30 mouse cellular contexts compared by ENCODE assay signal in the genomic region with DNA sequence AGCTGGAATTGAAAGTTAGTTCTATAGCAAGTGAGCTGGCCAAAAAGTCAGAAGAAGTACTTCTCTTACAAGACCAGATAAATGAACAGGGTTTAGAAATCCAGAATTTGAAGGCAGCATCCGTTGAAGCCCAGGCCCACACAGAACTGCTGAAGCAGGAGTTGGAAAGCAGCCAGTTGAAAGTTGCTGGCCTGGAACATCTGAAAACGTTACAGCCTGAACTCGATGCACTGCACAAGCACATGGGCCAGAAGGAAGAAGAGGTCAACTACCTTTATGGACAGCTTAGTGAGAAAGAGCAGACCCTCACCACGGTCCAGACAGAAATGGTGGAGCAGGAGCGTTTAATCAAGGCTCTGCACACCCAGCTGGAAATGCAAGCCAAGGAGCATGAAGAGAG. TPM values are rescaled to one million over a fixed set of nuclear protein-coding genes. Genes with fewer than 3 reads are reported as not detected.
DNase-seq lines count a peak whose midpoint lies in the region; ATAC-seq and TF ChIP-seq lines count a peak whose summit lies in the region.
"Had no signal": no experiment of that assay in that cellular context is flagged by ENCODE, and none has a peak within 500 bp of the region (broad histone marks: within the 10 kb centered on the region; RNA-seq: fewer than 3 reads in every experiment).

No protein-coding gene starts in this region.

- H3K4me3 ChIP-seq in intestine, embryonic 14.5 days (ENCODE audit: low read depth, low read length) = no peak overlapping the region
- no peak overlapping the region for H3K4me3 ChIP-seq in intestine, embryonic 15.5 days (replicated peaks)
- H3K4me3 ChIP-seq in limb, embryonic 14.5 days (replicated peaks; ENCODE audit: low read length) = no peak overlapping the region
- H3K4me3 ChIP-seq in limb, embryonic 10.5 days = no peak overlapping the region
- H3K4me3 ChIP-seq: embryonic facial prominence, embryonic 13.5 days; erythroblast, embryonic 14.5 days; gastrocnemius, adult 2 months; heart, embryonic 13.5 days; hindbrain, embryonic 10.5 days had no signal

- H3K27ac ChIP-seq in intestine, embryonic 14.5 days (ENCODE audit: low read depth) = no peak overlapping the region
- H3K27ac ChIP-seq in intestine, embryonic 15.5 days = no peak overlapping the region
- H3K27ac ChIP-seq in limb, embryonic 14.5 days (replicated peaks; ENCODE audit: low read depth, low read length) = no peak overlapping the region
- no peak overlapping the region for H3K27ac ChIP-seq in limb, embryonic 10.5 days
- H3K27ac ChIP-seq: embryonic facial prominence, embryonic 13.5 days; gastrocnemius, adult 2 months; heart, embryonic 13.5 days; hindbrain, embryonic 10.5 days; macrophage had no signal

- H3K4me1 ChIP-seq in intestine, embryonic 14.5 days (replicated peaks; ENCODE audit: control insufficient read depth, insufficient read depth, low read length) = no peaks in the 10 kb centered on the region; the same call in 1 of the 2 replicates
- H3K4me1 ChIP-seq in intestine, embryonic 15.5 days (replicated peaks) = no peaks in the 10 kb centered on the region
- H3K4me1 ChIP-seq in limb, embryonic 14.5 days (ENCODE audit: control insufficient read depth, insufficient read depth, low read length) = no peaks in the 10 kb centered on the region
- H3K4me1 ChIP-seq in limb, embryonic 10.5 days = no peaks in the 10 kb centered on the region
- H3K4me1 ChIP-seq: embryonic facial prominence, embryonic 13.5 days; heart, embryonic 13.5 days; hindbrain, embryonic 10.5 days had no signal

- H3K27me3 ChIP-seq in intestine, embryonic 14.5 days (replicated peaks; ENCODE audit: control insufficient read depth, insufficient read depth, low read length) = no peaks in the 10 kb centered on the region
- no peaks in the 10 kb centered on the region for H3K27me3 ChIP-seq in intestine, embryonic 15.5 days (replicated peaks)
- no peaks in the 10 kb centered on the region for H3K27me3 ChIP-seq in limb, embryonic 14.5 days (ENCODE audit: control insufficient read depth, insufficient read depth, low read length)
- no peaks in the 10 kb centered on the region for H3K27me3 ChIP-seq in limb, embryonic 10.5 days (ENCODE audit: low read depth, poor library complexity, severe bottlenecking)
- H3K27me3 ChIP-seq: embryonic facial prominence, embryonic 13.5 days; heart, embryonic 13.5 days; Patski had no signal

- H3K9me3 ChIP-seq in intestine, embryonic 14.5 days (ENCODE audit: control insufficient read depth, low read length) = no peaks in the 10 kb centered on the region
- H3K9me3 ChIP-seq in intestine, embryonic 15.5 days = no peaks in the 10 kb centered on the region
- no peaks in the 10 kb centered on the region for H3K9me3 ChIP-seq in limb, embryonic 14.5 days (ENCODE audit: control insufficient read depth, low read length)
- H3K9me3 ChIP-seq in limb, embryonic 10.5 days (replicated peaks) = no peaks in the 10 kb centered on the region
- H3K9me3 ChIP-seq: embryonic facial prominence, embryonic 13.5 days; heart, embryonic 13.5 days; hindbrain, embryonic 10.5 days had no signal

- no peak overlapping the region for H3K4me2 ChIP-seq in intestine, embryonic 14.5 days (ENCODE audit: low read length)
- H3K4me2 ChIP-seq in intestine, embryonic 15.5 days (replicated peaks) = no peak overlapping the region
- H3K4me2 ChIP-seq in limb, embryonic 14.5 days (replicated peaks; ENCODE audit: low read depth, low read length, severe bottlenecking) = no peak overlapping the region
- H3K4me2 ChIP-seq: embryonic facial prominence, embryonic 13.5 days; heart, embryonic 13.5 days had no signal

- no peak overlapping the region for H3K9ac ChIP-seq in intestine, embryonic 14.5 days (ENCODE audit: low read length)
- no peak overlapping the region for H3K9ac ChIP-seq in intestine, embryonic 15.5 days
- no peak overlapping the region for H3K9ac ChIP-seq in limb, embryonic 14.5 days (ENCODE audit: low read depth, low read length, severe bottlenecking)
- H3K9ac ChIP-seq: embryonic facial prominence, embryonic 13.5 days; heart, embryonic 13.5 days; liver, postnatal 0 days had no signal

- ATAC-seq in intestine, embryonic 14.5 days (replicated peaks; ENCODE audit: low FRiP score, low TSS enrichment, low read depth) = no peak; the same call in 1 of the 2 replicates
- no peak for ATAC-seq in intestine, embryonic 15.5 days
- 0 out of 2 replicates have a peak, but pooled peaks have one; percentile 23 for ATAC-seq in limb, embryonic 14.5 days (ENCODE audit: low FRiP score, low read depth)
- ATAC-seq: forebrain, embryonic 16.5 days; hindbrain, embryonic 16.5 days; liver, postnatal 0 days; lung, postnatal 0 days; Patski had no signal

- H3K36me3 ChIP-seq in intestine, embryonic 14.5 days (ENCODE audit: control insufficient read depth, insufficient read depth, low read length) = peaks cover 79% of the 10 kb centered on the region
- peaks cover 32% of the 10 kb centered on the region for H3K36me3 ChIP-seq in intestine, embryonic 15.5 days
- H3K36me3 ChIP-seq in limb, embryonic 14.5 days (ENCODE audit: control insufficient read depth, insufficient read depth, low read length) = peaks cover 79% of the 10 kb centered on the region
- peaks cover 80% of the 10 kb centered on the region for H3K36me3 ChIP-seq in limb, embryonic 10.5 days

- intact Hi-C loops in gastrocnemius, postnatal 36 days (cut with DNase I) = no loop called here

- 53% methylated on average over 5 of the region's 5 CpGs for WGBS in intestine, embryonic 14.5 days
- WGBS in intestine, embryonic 15.5 days = 66% methylated on average over 5 of the region's 5 CpGs
- 75% methylated on average over 5 of the region's 5 CpGs for WGBS in limb, embryonic 14.5 days
- WGBS in limb, embryonic 10.5 days = 89% methylated on average over 5 of the region's 5 CpGs

- DNase-seq in intestine, embryonic 14.5 days (ENCODE audit: low spot score) = peak; percentile 53
- no peak for DNase-seq in limb, embryonic 14.5 days (ENCODE audit: low spot score)
- DNase-seq in limb, embryonic 10.5 days (ENCODE audit: low spot score) = no peak
- peak; percentile 72 to 79 for DNase-seq in kidney, adult 8-10 months
- peak; percentile 77 for DNase-seq in kidney, postnatal 14 days
- no peak for DNase-seq in right cerebral cortex, postnatal 36 days (ENCODE audit: low spot score in 2 of 2)
- no peak for DNase-seq in gastrocnemius, postnatal 36 days
- DNase-seq: adrenal gland, postnatal 10 days; cerebellum, adult 11 months; cerebellum, adult 9-10 months; cerebellum, postnatal 36 days; embryo, embryonic 11 days; gastrocnemius, adult 2 months; heart, postnatal 10 days; liver, postnatal 0 days; midbrain, embryonic 14.5 days; right cerebral cortex, postnatal 25 days; spleen, adult 18-20 months; thymus, adult 2 months; thymus, postnatal 4 days had no signal

- TF ChIP-seq POLR2A in limb, embryonic 14.5 days (IDR thresholded peaks at IDR 0.05; ENCODE audit: borderline replicate concordance, extremely low read depth, insufficient read depth, insufficient read length) = no peak

RNA-seq across cellular contexts. Expression of gene Hcls1, which starts 20.6 kb away (rescaled TPM):
- polyA plus RNA-seq in intestine, embryonic 14.5 days (2014; fragmentation: Nextera tagmentation; extraction: Ambion mirVana) = 2.9 and 3.0 TPM in 2 replicates
- polyA plus RNA-seq in intestine, embryonic 15.5 days (2015; fragmentation: Nextera tagmentation; extraction: Ambion mirVana) = 10.7 and 12.7 TPM in 2 replicates
- 5.3 and 7.7 TPM in 2 replicates for polyA plus RNA-seq in limb, embryonic 14.5 days (2012; rRNA removed)
- polyA plus RNA-seq in limb, embryonic 14.5 days (2014; fragmentation: Nextera tagmentation; extraction: Ambion mirVana) = 2.3 and 3.3 TPM in 2 replicates
- polyA plus RNA-seq in limb, embryonic 10.5 days (2016; fragmentation: Nextera tagmentation; extraction: Ambion mirVana) = 2.0 and 2.3 TPM in 2 replicates
- total RNA-seq in gastrocnemius, postnatal 36 days (2021) = 1 to 10 TPM; 2.9 to 3.2 TPM
- polyA plus RNA-seq: Patski had no signal

RNA-seq across cellular contexts. Expression of gene Golgb1, which starts 39.3 kb away (rescaled TPM):
- 93.9 and 101 TPM in 2 replicates for polyA plus RNA-seq in intestine, embryonic 14.5 days (2014; fragmentation: Nextera tagmentation; extraction: Ambion mirVana)
- 91.4 and 93.4 TPM in 2 replicates for polyA plus RNA-seq in intestine, embryonic 15.5 days (2015; fragmentation: Nextera tagmentation; extraction: Ambion mirVana)
- 52.4 and 82.1 TPM in 2 replicates for polyA plus RNA-seq in limb, embryonic 14.5 days (2012; rRNA removed)
- polyA plus RNA-seq in limb, embryonic 14.5 days (2014; fragmentation: Nextera tagmentation; extraction: Ambion mirVana) = 123 TPM in 2 replicates
- 59.4 and 72.0 TPM in 2 replicates for polyA plus RNA-seq in limb, embryonic 10.5 days (2016; fragmentation: Nextera tagmentation; extraction: Ambion mirVana)
- 10 to 100 TPM; 19.1 to 24.9 TPM for total RNA-seq in gastrocnemius, postnatal 36 days (2021)

RNA-seq across cellular contexts. Expression of gene Eaf2, which starts 39.4 kb away (rescaled TPM):
- 0.77 and 2.5 TPM in 2 replicates for polyA plus RNA-seq in intestine, embryonic 14.5 days (2014; fragmentation: Nextera tagmentation; extraction: Ambion mirVana)
- polyA plus RNA-seq in intestine, embryonic 15.5 days (2015; fragmentation: Nextera tagmentation; extraction: Ambion mirVana) = 1.8 and 2.2 TPM in 2 replicates
- 1.4 and 2.4 TPM in 2 replicates for polyA plus RNA-seq in limb, embryonic 14.5 days (2012; rRNA removed)
- 4.8 and 6.8 TPM in 2 replicates for polyA plus RNA-seq in limb, embryonic 14.5 days (2014; fragmentation: Nextera tagmentation; extraction: Ambion mirVana)
- polyA plus RNA-seq in limb, embryonic 10.5 days (2016; fragmentation: Nextera tagmentation; extraction: Ambion mirVana) = 1.1 and 1.7 TPM in 2 replicates
- not detected for total RNA-seq in gastrocnemius, postnatal 36 days (2021)
- polyA plus RNA-seq: macrophage had no signal

Comparison
In these comparisons a context has a peak if more than half of its experiments do, and no peak if none do; other contexts are left out.
1. DNase-seq: peak in intestine, embryonic 14.5 days (single experiment), kidney, adult 8-10 months (2 of 2) and kidney, postnatal 14 days (single experiment); none in limb, embryonic 14.5 days (single experiment), limb, embryonic 10.5 days (single experiment), right cerebral cortex, postnatal 36 days (0 of 2) and gastrocnemius, postnatal 36 days (0 of 2).